Mouse (Mus musculus): ENCODE results near the gene Tbc1d19.

DNA sequence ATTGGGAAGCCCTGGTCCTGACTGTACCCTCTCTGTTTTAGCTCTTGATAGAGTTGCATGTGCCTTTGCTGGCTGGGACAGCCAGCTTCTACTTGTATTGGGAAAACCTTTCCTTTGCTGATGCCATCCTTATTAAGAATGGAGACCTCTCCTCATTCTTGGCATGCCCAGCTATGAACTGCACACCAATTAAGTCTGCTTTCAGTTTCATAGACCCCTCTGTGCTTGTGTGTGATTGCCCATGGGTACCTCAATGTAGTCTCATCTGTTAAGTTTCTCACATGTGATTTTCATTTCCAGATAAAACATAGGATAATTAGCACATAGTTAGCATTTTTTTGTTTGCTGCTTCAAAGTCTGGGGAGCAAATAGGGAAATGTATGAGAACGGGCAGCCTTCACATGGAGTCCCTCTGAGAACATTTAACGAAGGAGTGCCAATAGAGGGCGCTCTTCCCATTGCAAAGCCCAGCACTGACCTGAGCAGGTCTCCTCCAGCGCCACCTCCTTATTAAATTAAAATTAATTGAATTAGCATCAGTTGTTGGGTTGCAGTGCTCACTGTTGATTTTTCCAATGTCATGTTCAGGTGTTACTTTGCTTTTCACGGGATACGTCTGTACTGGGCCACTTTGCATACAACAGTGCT lies 62.4 kb downstream of the Tbc1d19 start:
- TF ChIP-seq POLR2A (IDR thresholded peaks at IDR 0.05; ENCODE audit: borderline replicate concordance, low read depth, low read length), result no peak
- TF ChIP-seq CTCF (IDR thresholded peaks at IDR 0.05; ENCODE audit: low read depth, low read length), result peak; percentile 96
